Mouse (Mus musculus) heart, embryonic 15.5 days (tissue): ENCODE measurements around the gene Prdm11. TPM values are rescaled to one million over a fixed set of nuclear protein-coding genes. Genes with fewer than 3 reads are reported as not detected.

ENCODE experiments used
- ATAC-seq: fragments of 200-750 bp; cut with Nextera tagmentation; replicated peaks from 2 replicates; pipeline ENCODE4 v1.8.0; 2017; ENCODE audit warnings: low read depth, moderate TSS enrichment; ENCODE audit not compliant: insufficient number of reproducible peaks, insufficient read depth, low FRiP score
- H3K27ac ChIP-seq: fragments of 300-500 bp; sonication (generic); 2 replicates; pipeline ENCODE4 v1.5.1; 2015; ENCODE audit warnings: mild to moderate bottlenecking, inconsistent platforms
- H3K27me3 ChIP-seq: fragments of 300-500 bp; sonication (generic); 2 replicates; pipeline ENCODE4 v1.6.1; 2015; ENCODE audit warnings: inconsistent platforms
- H3K36me3 ChIP-seq: fragments of 300-500 bp; sonication (generic); 2 replicates; pipeline ENCODE4 v1.6.1; 2015; ENCODE audit warnings: mild to moderate bottlenecking, inconsistent platforms
- H3K4me1 ChIP-seq: fragments of 300-500 bp; sonication (generic); replicated peaks from 2 replicates; pipeline ENCODE4 v1.6.1; 2015; ENCODE audit warnings: inconsistent platforms
- H3K4me2 ChIP-seq: fragments of 300-500 bp; sonication (generic); 2 replicates; pipeline ENCODE4 v1.6.1; 2015; ENCODE audit warnings: inconsistent platforms, mild to moderate bottlenecking, moderate library complexity
- H3K4me3 ChIP-seq: fragments of 300-500 bp; sonication (generic); 2 replicates; pipeline ENCODE4 v1.5.1; 2015; ENCODE audit warnings: mild to moderate bottlenecking, inconsistent platforms
- H3K9ac ChIP-seq: fragments of 300-500 bp; sonication (generic); 2 replicates; pipeline ENCODE4 v1.6.1; 2015; ENCODE audit warnings: mild to moderate bottlenecking, inconsistent platforms
- H3K9me3 ChIP-seq: fragments of 300-500 bp; sonication (generic); replicated peaks from 2 replicates; pipeline ENCODE4 v1.6.1; 2016; ENCODE audit warnings: inconsistent platforms
- WGBS: fragments of 180-500 bp; shearing (Covaris S2); methylation state at CpG from one replicate; pipeline ENCODE4 v1.1.7; 2015; ENCODE audit warnings: mixed read lengths; 5-methylcytosine and 5-hydroxymethylcytosine counted together
- polyA plus RNA-seq: library from polyadenylated mRNA; unstranded; fragments of >200 nt; fragmentation: Nextera tagmentation; extraction: Ambion mirVana; gene quantifications from 2 replicates; pipeline ENCODE4 v1.2.1, GENCODE M21; 2015

The Prdm11 gene
- polyA plus RNA-seq, 1 experiment from 2014 or later = 4.7 TPM

GRCm38 (mm10) chr2:92964345-92964744 is 81.6 kb downstream of the Prdm11 start:
- H3K4me3 ChIP-seq = no peak overlapping the region
- ATAC-seq = no peak

DNA sequence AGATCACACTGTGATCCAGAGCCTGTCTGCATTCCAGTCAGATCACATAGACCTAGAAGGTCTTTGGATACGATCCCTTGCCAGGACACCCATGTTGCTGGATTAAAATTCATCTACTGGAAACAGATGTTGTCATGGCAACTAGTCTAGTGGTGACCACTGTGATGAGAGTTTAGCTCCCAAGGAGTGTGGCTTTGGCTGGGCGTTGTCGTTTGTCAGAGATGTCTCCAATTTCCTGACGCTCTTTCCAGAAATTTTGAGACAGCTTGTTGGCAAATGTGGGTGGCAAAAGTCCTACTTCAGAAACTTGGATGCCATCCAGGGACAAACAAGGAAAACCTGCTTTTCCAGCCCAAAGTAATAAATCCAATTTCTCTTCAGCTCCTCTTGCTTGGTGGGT is 87.3 kb downstream of the Prdm11 start:
- ATAC-seq = no peak
- no peak overlapping the region for H3K27ac ChIP-seq
- no peak overlapping the region for H3K4me3 ChIP-seq
- 74% methylated on average over 4 of the region's 4 CpGs for WGBS
- no peaks in the 10 kb centered on the region for H3K4me1 ChIP-seq
- H3K27me3 ChIP-seq = peaks cover 4% of the 10 kb centered on the region; the same call in 1 of the 2 replicates
- H3K9me3 ChIP-seq = no peaks in the 10 kb centered on the region
- no peak overlapping the region for H3K4me2 ChIP-seq
- no peaks in the 10 kb centered on the region for H3K36me3 ChIP-seq
- H3K9ac ChIP-seq = no peak overlapping the region

More at GRCm38 (mm10) chr2:92964345-92964744, 81.6 kb downstream of the Prdm11 start:
- Histone ChIP-seq H3K9me3 (no peaks in the 10 kb centered on the region), H3K27ac (no peak overlapping the region), H3K36me3 (no peaks in the 10 kb centered on the region), H3K4me2 (no peak overlapping the region), H3K4me1 (peaks cover 22% of the 10 kb centered on the region), H3K9ac (no peak overlapping the region), H3K27me3 (no peaks in the 10 kb centered on the region)
- WGBS = 59% methylated on average over 1 of the region's 1 CpGs

DNA sequence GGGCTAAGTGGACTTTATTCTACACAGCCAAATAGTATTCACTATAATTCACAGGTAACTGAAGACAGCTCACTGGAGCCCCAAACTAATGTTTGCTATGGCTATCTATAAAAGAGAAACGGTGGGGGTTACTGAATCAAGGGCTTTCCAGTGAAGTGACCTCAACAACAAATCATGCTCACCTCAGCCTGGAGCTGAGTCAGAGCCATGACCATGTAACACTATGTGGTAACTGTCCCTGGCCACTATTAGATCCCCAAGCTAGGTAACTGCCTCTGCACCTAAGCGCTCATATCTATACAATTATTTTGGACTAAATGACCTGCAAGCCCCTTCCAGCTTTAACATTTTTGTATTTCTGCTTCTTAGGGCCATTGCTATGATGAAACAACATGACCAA is 89.0 kb downstream of the Prdm11 start:
- no peaks in the 10 kb centered on the region for H3K4me1 ChIP-seq
- H3K9ac ChIP-seq = no peak overlapping the region
- H3K27me3 ChIP-seq = peaks cover 4% of the 10 kb centered on the region; the same call in 1 of the 2 replicates
- no peaks in the 10 kb centered on the region for H3K9me3 ChIP-seq
- H3K4me2 ChIP-seq = no peak overlapping the region
- H3K4me3 ChIP-seq = no peak overlapping the region
- no peak overlapping the region for H3K27ac ChIP-seq
- ATAC-seq = no peak
- H3K36me3 ChIP-seq = no peaks in the 10 kb centered on the region
- 87% methylated on average over 2 of the region's 2 CpGs for WGBS

DNA sequence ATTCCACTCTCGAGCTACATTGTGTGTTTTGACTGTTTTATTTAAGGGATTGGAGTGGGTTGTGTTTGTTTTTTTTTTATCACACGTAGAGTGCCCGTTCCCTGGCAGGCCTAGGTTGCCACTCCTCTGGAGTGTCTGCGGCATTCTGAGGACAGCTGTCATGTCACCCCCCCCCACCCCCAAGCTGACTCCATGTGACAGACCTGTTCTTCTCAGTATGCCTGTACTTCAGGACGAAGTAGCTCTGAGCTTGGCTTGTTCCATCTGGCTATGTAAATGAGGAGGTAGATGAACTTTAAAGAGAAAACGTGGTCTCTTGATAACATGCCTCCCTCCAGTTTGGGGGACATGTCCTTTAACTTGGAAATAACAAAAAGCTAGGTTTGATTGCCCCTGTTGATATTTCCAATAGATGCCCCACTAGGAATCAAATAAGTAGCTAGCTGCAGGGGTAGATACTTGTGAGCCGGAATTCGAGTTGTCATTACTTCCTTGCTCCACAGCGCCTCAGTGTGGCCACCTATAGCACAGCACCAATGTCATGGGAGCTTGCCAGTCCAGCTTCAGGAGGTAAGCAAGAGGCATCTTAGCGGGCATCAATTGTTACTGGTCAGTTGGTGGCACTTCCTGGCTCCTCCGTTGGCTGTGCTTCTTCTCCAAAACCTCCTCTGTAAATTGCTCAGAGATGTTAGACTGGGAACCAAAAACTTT is 91.4 kb downstream of the Prdm11 start:
- ATAC-seq = no peak
- Histone ChIP-seq H3K36me3 (no peaks in the 10 kb centered on the region), H3K4me2 (no peak overlapping the region), H3K4me1 (0 out of 2 replicates have a peak, but pooled peaks cover under 1% of the 10 kb centered on the region), H3K9ac (no peak overlapping the region), H3K27ac (no peak overlapping the region), H3K27me3 (peaks cover 4% of the 10 kb centered on the region; the same call in 1 of the 2 replicates), H3K4me3 (no peak overlapping the region), H3K9me3 (no peaks in the 10 kb centered on the region)
- 38% methylated on average over 11 of the region's 11 CpGs for WGBS

DNA sequence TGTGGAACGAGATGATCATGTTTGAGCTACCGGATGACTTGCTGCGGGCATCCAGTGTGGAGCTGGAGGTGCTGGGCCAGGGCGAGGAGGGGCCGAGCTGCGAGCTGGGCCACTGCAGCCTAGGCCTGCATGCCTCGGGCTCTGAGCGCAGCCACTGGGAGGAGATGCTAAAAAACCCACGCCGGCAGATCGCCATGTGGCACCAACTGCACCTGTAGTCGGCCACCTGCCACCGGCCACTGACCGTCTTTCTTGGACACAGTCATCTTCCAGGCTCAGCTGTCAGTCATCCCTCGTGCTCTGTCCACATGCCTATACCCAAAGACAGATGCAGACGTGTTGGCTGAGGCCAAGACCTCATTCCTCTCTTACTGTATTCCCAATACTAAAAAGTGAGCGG is 92.5 kb downstream of the Prdm11 start:
- Histone ChIP-seq H3K9me3 (no peaks in the 10 kb centered on the region), H3K9ac (no peak overlapping the region), H3K4me3 (no peak overlapping the region), H3K36me3 (no peaks in the 10 kb centered on the region), H3K4me2 (no peak overlapping the region), H3K4me1 (peaks cover 4% of the 10 kb centered on the region), H3K27ac (no peak overlapping the region), H3K27me3 (peaks cover 4% of the 10 kb centered on the region; the same call in 1 of the 2 replicates)
- ATAC-seq = no peak
- 86% methylated on average over 17 of the region's 17 CpGs for WGBS

DNA sequence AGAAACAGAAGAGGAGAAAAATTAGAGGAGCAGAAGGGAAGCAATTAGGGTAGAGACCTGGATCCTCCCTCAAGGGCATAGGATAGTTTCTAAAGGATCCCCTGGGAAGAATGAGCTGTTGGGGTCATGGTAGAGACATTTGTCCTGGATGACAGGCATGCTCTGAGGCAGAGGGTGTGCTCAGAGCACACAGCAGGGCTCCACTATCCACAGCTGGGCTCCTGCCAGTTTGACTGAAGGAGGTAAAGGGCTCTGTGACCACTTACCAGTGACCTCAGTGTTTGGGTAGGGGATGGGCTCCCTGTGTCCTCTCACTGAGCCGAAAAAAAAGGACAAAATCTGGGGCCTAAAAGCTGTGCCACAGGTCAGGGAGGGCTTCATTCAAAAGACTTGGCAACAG is 96.4 kb downstream of the Prdm11 start:
- Histone ChIP-seq H3K36me3 (no peaks in the 10 kb centered on the region), H3K9me3 (no peaks in the 10 kb centered on the region), H3K4me3 (no peak overlapping the region), H3K27ac (no peak overlapping the region), H3K9ac (no peak overlapping the region), H3K4me1 (peaks cover 12% of the 10 kb centered on the region), H3K4me2 (no peak overlapping the region), H3K27me3 (0 out of 2 replicates have a peak, but pooled peaks cover 6% of the 10 kb centered on the region)
- 33% methylated on average over 1 of the region's 1 CpGs for WGBS
- no peak for ATAC-seq

- Histone ChIP-seq H3K27me3 (0 out of 2 replicates have a peak, but pooled peaks cover 6% of the 10 kb centered on the region), H3K27ac (no peak overlapping the region), H3K9me3 (no peaks in the 10 kb centered on the region), H3K4me1 (peaks cover 14% of the 10 kb centered on the region), H3K4me3 (no peak overlapping the region), H3K36me3 (no peaks in the 10 kb centered on the region), H3K9ac (no peak overlapping the region), H3K4me2 (no peak overlapping the region; the same call in 1 of the 2 replicates)
- no peak for ATAC-seq
- WGBS = 58% methylated on average over 7 of the region's 7 CpGs
These were observed 97.2 kb downstream of the Prdm11 start for GRCm38 (mm10) chr2:92948699-92949300.

GRCm38 (mm10) chr2:92947981-92948698 is 97.8 kb downstream of the Prdm11 start:
- H3K36me3 ChIP-seq = no peaks in the 10 kb centered on the region
- 7% methylated on average over 12 of the region's 12 CpGs for WGBS
- peaks cover 20% of the 10 kb centered on the region for H3K4me1 ChIP-seq
- 0 out of 2 replicates have a peak, but pooled peaks cover 6% of the 10 kb centered on the region for H3K27me3 ChIP-seq
- ATAC-seq = no peak
- H3K27ac ChIP-seq = no peak overlapping the region
- no peaks in the 10 kb centered on the region for H3K9me3 ChIP-seq
- H3K4me3 ChIP-seq = no peak overlapping the region
- H3K9ac ChIP-seq = no peak overlapping the region
- H3K4me2 ChIP-seq = peak overlapping the region; percentile 37; the same call in 1 of the 2 replicates

GRCm38 (mm10) chr2:92945824-92946598 is 100.0 kb downstream of the Prdm11 start:
- Histone ChIP-seq H3K4me3 (no peak overlapping the region), H3K4me1 (peaks cover 23% of the 10 kb centered on the region), H3K27me3 (0 out of 2 replicates have a peak, but pooled peaks cover 6% of the 10 kb centered on the region), H3K4me2 (no peak overlapping the region), H3K36me3 (no peaks in the 10 kb centered on the region), H3K27ac (no peak overlapping the region), H3K9me3 (no peaks in the 10 kb centered on the region), H3K9ac (no peak overlapping the region)
- 80% methylated on average over 11 of the region's 11 CpGs for WGBS
- ATAC-seq = no peak; the same call in 1 of the 2 replicates

- no peak overlapping the region for H3K4me3 ChIP-seq
- no peaks in the 10 kb centered on the region for H3K9me3 ChIP-seq
- no peaks in the 10 kb centered on the region for H3K36me3 ChIP-seq
- peaks cover 23% of the 10 kb centered on the region for H3K4me1 ChIP-seq
- no peak overlapping the region for H3K27ac ChIP-seq
- no peak overlapping the region for H3K9ac ChIP-seq
- no peak for ATAC-seq
- H3K4me2 ChIP-seq = no peak overlapping the region
- 89% methylated on average over 11 of the region's 11 CpGs for WGBS
- 0 out of 2 replicates have a peak, but pooled peaks cover 6% of the 10 kb centered on the region for H3K27me3 ChIP-seq
These were observed 100.7 kb downstream of the Prdm11 start for GRCm38 (mm10) chr2:92945125-92945746.
